Mouse (Mus musculus) limb, embryonic 15.5 days (tissue): ENCODE data around the gene Hbb-bs. TPM values are rescaled to one million over a fixed set of nuclear protein-coding genes. Genes with fewer than 3 reads are reported as not detected.
"Not testable (repeated sequence)": the region's sequence is repeated elsewhere in the genome, so short reads cannot be mapped to it uniquely, and the experiment has no call there.

Experiments used
- ATAC-seq: fragments of 200-750 bp; cut with Nextera tagmentation; 2 replicates; pipeline ENCODE4 v1.8.0; 2017; ENCODE audit warnings: low read depth, moderate TSS enrichment; ENCODE audit not compliant: insufficient number of reproducible peaks, low FRiP score, low TSS enrichment
- H3K27ac ChIP-seq: fragments of 300-500 bp; sonication (generic); 2 replicates; pipeline ENCODE4 v1.5.1; 2015; ENCODE audit warnings: moderate library complexity, mild to moderate bottlenecking, inconsistent platforms
- H3K27me3 ChIP-seq: fragments of 300-500 bp; sonication (generic); 2 replicates; pipeline ENCODE4 v1.6.1; 2015; ENCODE audit warnings: inconsistent platforms
- H3K36me3 ChIP-seq: fragments of 300-500 bp; sonication (generic); 2 replicates; pipeline ENCODE4 v1.6.1; 2015; ENCODE audit warnings: inconsistent platforms
- H3K4me1 ChIP-seq: fragments of 300-500 bp; sonication (generic); 2 replicates; pipeline ENCODE4 v1.6.1; 2015; ENCODE audit warnings: inconsistent platforms
- H3K4me2 ChIP-seq: fragments of 300-500 bp; sonication (generic); 2 replicates; pipeline ENCODE4 v1.6.1; 2015; ENCODE audit warnings: mild to moderate bottlenecking, inconsistent platforms
- H3K4me3 ChIP-seq: fragments of 300-500 bp; sonication (generic); 2 replicates; pipeline ENCODE4 v1.5.1; 2015; ENCODE audit warnings: mild to moderate bottlenecking, inconsistent platforms
- H3K9ac ChIP-seq: fragments of 300-500 bp; sonication (generic); 2 replicates; pipeline ENCODE4 v1.6.1; 2015; ENCODE audit warnings: inconsistent platforms
- H3K9me3 ChIP-seq: fragments of 300-500 bp; sonication (generic); 2 replicates; pipeline ENCODE4 v1.6.1; 2016; ENCODE audit warnings: inconsistent platforms
- WGBS: fragments of 180-500 bp; shearing (Covaris S2); methylation state at CpG from one replicate; pipeline ENCODE4 v1.1.7; 2015; 5-methylcytosine and 5-hydroxymethylcytosine counted together
- polyA plus RNA-seq: library from polyadenylated mRNA; unstranded; fragments of >200 nt; fragmentation: Nextera tagmentation; extraction: Ambion mirVana; gene quantifications from 2 replicates; pipeline ENCODE4 v1.2.1, GENCODE M21; 2015

Gene Hbb-bs
- polyA plus RNA-seq, 1 experiment from 2014 or later: 10,923 TPM

GRCm38 (mm10) chr7:103840268-103840667, 12.4 kb upstream of the Hbb-bs start, which contains the start of gene Hbb-bh2:
TSS of gene Hbb-bh2 (minus strand) at chr7:103840520.
- H3K4me1 ChIP-seq: no peaks in the 10 kb centered on the region
- no peak within 1 kb of the TSS for H3K9ac ChIP-seq
- H3K4me3 ChIP-seq: no peak within 1 kb of the TSS
- no peak within 1 kb of the TSS for H3K4me2 ChIP-seq
- no peak within 1 kb of the TSS for H3K27ac ChIP-seq
- no peak for ATAC-seq
- 69% methylated on average over 3 of the region's 3 CpGs for WGBS
- no peaks in the 10 kb centered on the region for H3K27me3 ChIP-seq
- no peaks in the 10 kb centered on the region for H3K36me3 ChIP-seq
- H3K9me3 ChIP-seq: no peaks in the 10 kb centered on the region

- H3K9me3 ChIP-seq, H3K27me3 ChIP-seq, H3K4me1 ChIP-seq, ATAC-seq, H3K36me3 ChIP-seq, H3K4me2 ChIP-seq, H3K27ac ChIP-seq, H3K9ac ChIP-seq, H3K4me3 ChIP-seq: not testable (repeated sequence)
- WGBS: no CpG with 5 or more reads among the region's 2 CpGs
Observed at GRCm38 (mm10) chr7:103827139-103827538, 757 bp downstream of the Hbb-bs start.

- H3K4me3 ChIP-seq: no peak overlapping the region
- H3K4me1 ChIP-seq: no peaks in the 10 kb centered on the region
- H3K27ac ChIP-seq: no peak overlapping the region
- H3K9me3 ChIP-seq: no peaks in the 10 kb centered on the region
- no peak for ATAC-seq
- H3K27me3 ChIP-seq: no peaks in the 10 kb centered on the region
- H3K36me3 ChIP-seq: no peaks in the 10 kb centered on the region
- WGBS: 61% methylated on average over 3 of the region's 3 CpGs
- H3K4me2 ChIP-seq: no peak overlapping the region
- H3K9ac ChIP-seq: no peak overlapping the region
Observed at GRCm38 (mm10) chr7:103826255-103826887, 1.5 kb downstream of the Hbb-bs start.

DNA sequence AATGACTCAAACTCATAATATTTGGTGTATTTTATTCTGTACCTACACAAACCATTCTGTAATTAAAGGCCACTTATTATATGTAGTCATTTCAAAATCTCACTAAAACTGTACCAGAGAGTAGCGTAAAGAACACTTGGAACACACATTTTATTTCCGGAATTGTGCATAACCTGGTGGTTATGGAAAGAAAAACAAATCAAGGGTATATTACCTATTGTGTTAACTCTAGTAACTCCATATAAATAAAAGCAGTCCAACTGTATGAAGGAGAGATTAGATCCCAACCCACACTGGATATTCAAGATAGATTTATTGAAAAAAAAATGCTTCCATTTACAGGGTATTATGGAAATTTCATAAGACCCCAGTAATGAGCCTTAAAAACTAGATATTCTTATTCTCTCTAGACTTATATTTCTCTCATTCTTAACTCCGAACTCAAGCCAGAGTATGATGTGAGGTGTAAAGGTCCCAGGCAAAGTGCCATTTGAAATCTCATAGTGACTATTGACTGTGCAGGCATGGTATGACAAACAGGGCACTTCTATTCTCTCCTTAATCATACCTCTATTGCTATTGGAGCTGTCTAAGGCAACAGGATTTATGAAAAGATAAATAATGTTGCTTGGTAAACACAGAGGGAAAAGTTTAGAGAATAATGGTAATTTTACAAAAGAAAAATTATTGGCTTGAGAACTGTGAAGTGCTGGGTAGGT, 2.2 kb downstream of the Hbb-bs start:
- Histone ChIP-seq H3K27me3 (no peaks in the 10 kb centered on the region), H3K36me3 (no peaks in the 10 kb centered on the region), H3K4me3 (no peak overlapping the region), H3K9me3 (no peaks in the 10 kb centered on the region), H3K9ac (no peak overlapping the region), H3K4me1 (no peaks in the 10 kb centered on the region), H3K27ac (no peak overlapping the region), H3K4me2 (no peak overlapping the region)
- WGBS: 91% methylated on average over 3 of the region's 3 CpGs
- ATAC-seq: no peak

GRCm38 (mm10) chr7:103824597-103824996, 3.3 kb downstream of the Hbb-bs start:
- Histone ChIP-seq H3K36me3 (no peaks in the 10 kb centered on the region), H3K27me3 (no peaks in the 10 kb centered on the region), H3K9ac (no peak overlapping the region), H3K27ac (no peak overlapping the region), H3K4me3 (no peak overlapping the region), H3K4me1 (no peaks in the 10 kb centered on the region), H3K4me2 (no peak overlapping the region), H3K9me3 (no peaks in the 10 kb centered on the region)
- ATAC-seq: no peak
- WGBS: 81% methylated on average over 2 of the region's 2 CpGs

DNA sequence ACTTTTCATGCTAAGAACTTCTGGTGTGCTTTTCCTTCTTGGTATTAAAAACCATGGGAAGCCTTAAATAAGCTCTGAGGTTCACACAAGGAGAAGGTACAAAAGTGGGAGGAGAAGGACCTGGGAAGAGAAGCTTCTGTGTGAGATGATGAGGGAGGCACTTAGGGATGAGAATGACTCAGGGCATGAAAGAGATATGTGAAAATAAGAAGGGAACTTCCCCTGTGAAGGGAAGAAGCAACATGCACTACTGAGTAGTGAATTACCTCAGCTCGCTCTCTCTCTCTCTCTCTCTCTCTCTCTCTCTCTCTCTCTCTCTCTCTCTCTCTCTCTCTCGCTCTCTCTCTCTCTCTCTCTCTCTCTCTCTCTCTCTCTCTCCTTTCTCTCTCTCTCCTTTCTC, 12.8 kb downstream of the Hbb-bs start:
- not testable (repeated sequence) for H3K4me3 ChIP-seq, H3K4me1 ChIP-seq, H3K9ac ChIP-seq, H3K27me3 ChIP-seq, H3K4me2 ChIP-seq, ATAC-seq, H3K27ac ChIP-seq, H3K36me3 ChIP-seq, H3K9me3 ChIP-seq
- WGBS: 57% methylated on average over 1 of the region's 2 CpGs

DNA sequence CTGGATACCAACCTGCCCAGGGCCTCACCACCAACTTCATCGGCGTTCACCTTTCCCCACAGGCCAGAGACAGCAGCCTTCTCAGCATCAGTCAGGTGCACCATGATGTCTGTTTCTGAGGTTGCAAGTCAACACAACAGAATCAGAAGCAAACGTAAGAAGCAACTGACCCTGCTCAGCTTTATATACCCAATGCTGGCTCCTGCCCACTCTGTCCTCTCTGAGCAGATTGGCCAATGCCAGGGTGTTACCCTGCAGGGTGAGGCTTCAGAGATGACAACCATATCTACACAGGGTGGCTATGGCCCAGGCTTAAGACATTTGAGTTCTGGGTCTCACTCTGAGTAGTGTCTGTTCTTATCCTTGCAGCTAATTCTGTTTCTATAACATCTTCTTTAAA, 14.1 kb downstream of the Hbb-bs start, which contains the start of gene Hbb-bt:
Gene Hbb-bt (minus strand): TSS at position 231 of the 400 bp plus-strand sequence.
- Histone ChIP-seq H3K4me1 (no peaks in the 10 kb centered on the region), H3K4me3 (no peak within 1 kb of the TSS), H3K9ac (no peak within 1 kb of the TSS), H3K4me2 (no peak within 1 kb of the TSS), H3K9me3 (no peaks in the 10 kb centered on the region), H3K27ac (no peak within 1 kb of the TSS), H3K36me3 (no peaks in the 10 kb centered on the region), H3K27me3 (no peaks in the 10 kb centered on the region)
- WGBS: 79% methylated on average over 3 of the region's 3 CpGs
- no peak for ATAC-seq

DNA sequence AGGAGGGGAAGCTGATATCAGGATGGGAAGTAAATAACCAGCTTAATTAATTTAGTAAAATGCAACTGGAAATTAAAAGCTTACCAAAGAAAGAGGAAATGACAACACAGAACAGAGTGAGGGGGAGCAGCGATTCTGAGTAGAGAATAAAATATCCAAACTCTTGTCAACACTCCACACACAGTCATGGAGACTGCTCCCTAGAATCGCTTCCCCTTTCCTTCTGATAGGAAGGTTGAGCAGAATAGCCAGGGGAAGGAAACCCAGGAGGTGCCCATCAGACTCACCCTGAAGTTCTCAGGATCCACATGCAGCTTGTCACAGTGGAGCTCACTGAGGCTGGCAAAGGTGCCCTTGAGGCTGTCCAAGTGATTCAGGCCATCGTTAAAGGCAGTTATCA, 14.7 kb downstream of the Hbb-bs start:
- H3K4me3 ChIP-seq, H3K9ac ChIP-seq, H3K4me2 ChIP-seq, H3K4me1 ChIP-seq, H3K36me3 ChIP-seq, ATAC-seq, H3K27me3 ChIP-seq, H3K9me3 ChIP-seq, H3K27ac ChIP-seq: not testable (repeated sequence)
- no CpG with 5 or more reads among the region's 3 CpGs for WGBS

DNA sequence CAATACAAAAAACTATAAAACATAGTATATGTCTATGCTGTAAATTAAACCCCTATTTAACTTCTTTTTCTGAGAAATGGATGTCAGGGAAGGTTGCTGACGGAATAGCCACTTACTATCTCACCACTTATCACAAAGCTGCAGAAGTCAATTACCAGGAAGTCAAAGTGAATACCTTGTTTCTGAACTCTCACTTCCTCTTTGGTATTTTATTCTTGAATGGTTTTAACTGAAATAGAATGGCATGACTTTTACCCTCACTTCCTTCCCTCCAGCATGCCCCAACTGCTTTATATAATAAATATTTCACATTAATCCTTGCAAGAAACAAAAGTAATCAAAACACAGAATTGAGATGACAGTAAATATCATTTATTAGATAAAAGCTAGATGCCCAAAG, 15.7 kb downstream of the Hbb-bs start:
- 69% methylated on average over 1 of the region's 1 CpGs for WGBS
- Histone ChIP-seq H3K9me3 (no peaks in the 10 kb centered on the region), H3K4me1 (no peaks in the 10 kb centered on the region), H3K4me2 (no peak overlapping the region), H3K9ac (no peak overlapping the region), H3K4me3 (no peak overlapping the region), H3K36me3 (no peaks in the 10 kb centered on the region), H3K27me3 (no peaks in the 10 kb centered on the region), H3K27ac (no peak overlapping the region)
- ATAC-seq: no peak

DNA sequence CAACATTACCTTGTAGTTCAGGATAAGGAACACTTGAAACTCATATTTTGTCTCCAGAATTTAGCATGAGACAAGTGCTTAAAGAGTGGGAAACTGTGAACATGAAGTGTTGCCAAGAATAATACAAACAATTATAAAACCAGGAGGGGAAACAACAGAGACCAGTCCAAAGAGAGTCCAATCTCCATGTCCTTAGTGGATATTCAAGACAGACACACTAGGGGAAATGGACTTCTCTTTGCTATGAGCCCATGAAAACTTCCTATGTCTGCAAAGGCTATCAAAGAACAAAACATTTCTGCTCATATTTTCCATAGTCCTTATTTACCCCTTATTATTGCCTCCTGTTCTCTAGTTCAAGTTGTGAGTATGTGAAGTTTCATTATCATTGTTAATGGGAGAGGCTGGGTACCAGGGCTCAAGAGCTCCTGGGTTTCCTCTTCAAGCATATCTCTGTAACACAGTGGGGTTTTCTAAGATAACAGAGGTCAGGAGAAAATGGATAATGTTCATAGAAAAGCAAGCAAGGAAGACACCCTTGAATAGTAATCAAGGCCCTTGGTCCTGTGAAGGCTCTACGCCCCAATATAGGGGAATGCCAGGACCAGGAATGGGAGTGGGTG, 16.6 kb downstream of the Hbb-bs start:
- no peak overlapping the region for H3K4me2 ChIP-seq
- no peaks in the 10 kb centered on the region for H3K36me3 ChIP-seq
- H3K4me1 ChIP-seq: no peaks in the 10 kb centered on the region
- no peak overlapping the region for H3K9ac ChIP-seq
- H3K9me3 ChIP-seq: no peaks in the 10 kb centered on the region
- WGBS: 86% methylated on average over 1 of the region's 1 CpGs
- no peak overlapping the region for H3K27ac ChIP-seq
- H3K4me3 ChIP-seq: no peak overlapping the region
- no peak for ATAC-seq
- no peaks in the 10 kb centered on the region for H3K27me3 ChIP-seq

DNA sequence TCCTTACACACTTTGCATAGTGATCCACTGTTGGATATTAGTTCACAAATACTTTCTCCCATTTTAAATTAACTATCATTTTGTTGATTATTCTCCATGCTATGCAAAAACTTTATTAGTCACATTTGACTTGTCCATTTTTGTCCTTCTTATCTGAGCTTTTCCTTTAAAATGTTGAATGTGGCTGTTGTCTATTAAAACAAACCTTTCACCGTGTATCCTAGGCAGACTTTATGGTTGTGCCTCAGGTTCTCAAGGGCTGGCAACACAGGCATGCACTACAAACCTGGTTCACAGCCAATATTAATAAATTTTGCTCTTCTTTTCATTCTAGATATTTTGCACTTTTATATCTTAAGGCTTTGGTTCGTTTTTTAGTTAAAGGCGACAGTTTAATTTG, 17.1 kb downstream of the Hbb-bs start:
- Histone ChIP-seq H3K9ac (no peak overlapping the region), H3K27me3 (no peaks in the 10 kb centered on the region), H3K9me3 (no peaks in the 10 kb centered on the region), H3K4me1 (no peaks in the 10 kb centered on the region), H3K4me2 (no peak overlapping the region), H3K4me3 (no peak overlapping the region), H3K36me3 (no peaks in the 10 kb centered on the region), H3K27ac (no peak overlapping the region)
- 78% methylated on average over 3 of the region's 3 CpGs for WGBS
- ATAC-seq: no peak

- Histone ChIP-seq H3K27ac (no peak overlapping the region), H3K27me3 (no peaks in the 10 kb centered on the region), H3K4me3 (no peak overlapping the region), H3K4me1 (no peaks in the 10 kb centered on the region), H3K36me3 (no peaks in the 10 kb centered on the region), H3K4me2 (no peak overlapping the region), H3K9me3 (no peaks in the 10 kb centered on the region), H3K9ac (no peak overlapping the region)
- no peak for ATAC-seq
- 73% methylated on average over 1 of the region's 1 CpGs for WGBS
Observed at GRCm38 (mm10) chr7:103810296-103810695, 17.6 kb downstream of the Hbb-bs start.
